Mouse (Mus musculus) embryo, embryonic 11 days (tissue): ENCODE results near the gene Slitrk4.

Experiments
- DNase-seq: peaks from one replicate; pipeline ENCODE4 v3.0.0-alpha.2; 2015

Gene Slitrk4

DNA sequence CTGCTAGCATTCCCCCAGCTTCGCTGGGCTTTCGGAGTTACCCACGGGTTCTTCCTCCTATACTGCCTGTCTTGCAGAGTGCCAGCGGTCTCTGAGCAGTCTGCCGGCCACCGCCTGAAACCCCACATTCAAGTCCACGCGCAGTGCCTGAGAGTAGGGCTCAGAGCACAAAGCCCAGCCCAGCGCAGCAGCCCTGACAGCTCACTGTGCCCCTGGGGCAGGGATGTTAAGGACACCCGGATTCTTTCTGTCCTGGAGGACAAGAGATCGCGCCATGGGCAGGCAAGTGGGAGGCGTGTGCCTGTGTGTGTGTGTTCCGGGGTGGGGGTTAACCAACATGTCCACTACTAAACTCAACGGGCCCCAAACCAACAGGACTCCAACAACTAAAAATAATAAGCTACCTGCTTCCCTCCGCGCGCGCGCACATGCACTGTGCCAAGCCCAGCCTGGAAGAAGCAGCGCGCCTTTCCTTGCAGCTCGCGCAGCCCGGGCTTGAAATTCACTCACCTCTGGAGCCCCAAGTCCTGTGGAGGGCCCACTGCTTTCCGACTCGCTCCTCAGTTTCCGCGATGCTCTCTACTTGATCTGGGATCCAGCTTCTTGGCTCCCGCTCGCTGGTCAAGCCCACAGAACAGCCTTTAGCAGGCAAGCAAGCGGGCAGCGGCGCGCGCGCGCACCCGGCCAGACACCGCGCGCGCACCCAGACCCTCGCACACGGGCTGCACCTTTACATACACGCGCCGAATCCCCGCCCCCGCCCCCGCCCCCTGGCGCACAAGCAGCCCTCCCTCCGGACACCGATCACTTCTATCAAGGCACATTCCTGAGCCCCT is at the start of gene Slitrk4:
Slitrk4 (minus strand) TSS at position 707 of the 836 bp plus-strand sequence.
- peak; percentile 54 for DNase-seq

DNA sequence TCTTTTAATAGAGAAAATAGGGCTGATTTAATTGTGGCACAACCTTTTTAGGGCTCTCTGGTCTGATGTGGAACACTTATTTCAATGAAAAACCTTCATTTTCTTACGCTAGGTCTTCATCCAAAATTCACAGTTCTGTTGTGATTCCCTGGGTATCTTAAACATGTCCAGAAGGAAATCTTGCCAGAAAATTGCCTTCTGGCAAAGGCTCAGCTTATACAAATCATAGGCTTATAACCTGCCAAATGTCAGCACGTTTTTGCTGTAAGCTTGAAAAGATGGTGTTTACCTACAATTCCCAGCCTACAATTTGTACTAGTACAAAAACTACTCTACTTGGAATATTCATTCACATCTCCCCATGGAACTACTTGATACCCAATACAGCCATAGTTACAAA is 42.7 kb upstream of the Slitrk4 start:
- DNase-seq, result no peak

- DNase-seq, result peak; percentile 49
Measured at GRCm38 (mm10) chrX:64277991-64278301, 1.1 kb upstream of the Slitrk4 start.

DNA sequence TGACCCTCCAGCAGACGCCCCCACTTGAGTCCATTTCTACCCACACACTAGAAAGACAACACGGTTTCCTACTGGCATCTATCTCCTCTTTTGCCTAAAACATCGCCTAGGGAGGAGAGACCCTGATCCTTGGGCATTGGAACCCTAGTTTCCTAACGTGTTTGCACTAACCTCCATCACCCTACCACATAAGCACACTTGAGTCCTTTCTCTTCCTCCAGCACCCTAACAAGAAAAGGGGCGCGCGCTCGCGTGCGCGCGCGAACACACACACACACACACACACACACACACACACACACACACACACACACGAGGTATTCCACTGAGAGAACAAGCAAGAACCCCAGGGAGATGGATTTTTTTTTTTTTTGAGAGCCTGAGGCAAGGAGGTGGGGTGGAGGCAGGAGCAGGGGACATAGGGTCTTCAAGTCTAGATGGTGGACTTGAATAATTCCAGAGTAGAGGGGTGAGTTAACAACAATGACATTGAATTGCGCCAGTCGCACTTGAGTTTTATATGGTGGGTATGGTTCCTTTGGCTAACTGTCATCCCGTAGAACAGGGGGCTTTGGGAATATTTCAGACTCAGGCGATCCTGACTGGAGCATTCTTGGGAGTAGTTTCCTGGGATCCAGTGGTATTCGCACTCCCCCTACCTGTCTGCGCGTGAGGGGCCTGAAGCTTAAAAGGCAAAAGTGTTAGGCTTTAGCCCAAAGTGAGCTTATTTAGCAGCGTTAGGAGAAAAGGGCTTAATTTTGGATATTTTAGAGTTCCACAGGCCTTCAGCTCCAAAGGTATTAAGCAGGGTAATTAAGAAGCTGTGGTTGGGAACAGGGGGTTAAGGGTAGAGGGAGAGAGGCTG is 562 bp upstream of the Slitrk4 start:
- peak; percentile 20 for DNase-seq

DNA sequence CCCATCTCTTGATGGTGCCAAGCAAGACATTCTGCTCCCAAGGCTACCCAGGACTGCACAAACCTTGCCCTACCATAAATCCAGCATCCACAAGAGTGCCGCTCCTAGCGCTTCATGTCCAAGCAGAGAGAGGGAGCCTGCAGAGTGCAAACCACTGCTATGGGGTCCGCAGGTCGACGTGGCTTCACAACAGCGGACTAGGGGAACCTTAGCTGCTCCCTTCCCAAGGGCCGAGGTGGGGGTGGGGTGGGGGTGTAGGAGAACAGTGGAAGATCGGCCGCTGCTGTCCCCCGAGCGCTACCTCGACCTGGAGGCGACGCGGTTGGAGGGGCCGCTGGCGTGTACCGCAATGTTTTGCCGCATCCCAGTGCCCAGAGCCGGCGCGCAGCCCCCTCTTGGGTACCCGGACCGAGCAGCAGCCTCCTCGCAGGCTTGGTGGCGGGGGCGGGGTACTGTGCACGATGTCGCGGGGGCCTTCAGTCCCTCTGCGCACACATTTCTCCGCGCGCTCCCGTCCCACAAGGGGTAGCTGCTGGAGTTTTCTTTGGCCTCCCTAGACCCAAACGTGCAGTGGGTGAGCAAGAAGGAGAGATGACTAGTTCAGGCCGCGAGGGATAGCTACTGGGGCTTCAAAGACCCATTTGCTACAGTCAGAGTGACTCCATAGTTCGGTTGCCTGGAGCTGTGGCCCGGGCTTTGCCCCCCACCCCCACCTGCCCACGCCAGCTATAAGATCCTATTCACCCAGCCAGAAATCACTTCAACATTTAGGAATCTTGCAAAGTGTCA is 1.1 kb downstream of the Slitrk4 start:
- DNase-seq, result peak; percentile 10

DNA sequence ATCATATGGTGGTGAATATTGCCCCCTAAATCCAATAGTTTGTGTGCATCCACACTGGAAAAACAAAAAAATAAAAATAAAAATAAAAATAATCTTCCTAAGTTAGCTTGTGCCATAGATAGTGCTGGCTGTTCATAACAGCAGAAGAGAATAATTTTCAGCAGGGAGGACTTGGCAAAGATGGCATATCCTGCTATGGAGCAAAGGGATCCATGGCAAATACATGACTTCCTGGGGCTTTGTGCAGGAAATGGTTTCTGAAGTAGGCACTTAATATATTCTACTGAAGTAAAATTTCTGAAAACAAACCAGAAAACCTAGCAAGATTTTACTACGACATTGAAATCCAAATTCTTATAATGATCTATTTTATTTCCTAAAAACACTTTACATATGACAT is 13.3 kb downstream of the Slitrk4 start:
- no peak for DNase-seq
